Mouse (Mus musculus) monocyte, adult 5-6 weeks (primary cell): ENCODE results near the gene Igsf11. TPM values are rescaled to one million over a fixed set of nuclear protein-coding genes. Genes with fewer than 3 reads are reported as not detected.
A peak's percentile ranks its signal among the peaks of the same experiment; 100 is the strongest.

Source experiments
- ATAC-seq: fragments of 153-309, 156-312 bp; replicated peaks from 2 replicates; pipeline ENCODE4 v1.8.0; 2017; ENCODE audit warnings: mild to moderate bottlenecking; ENCODE audit not compliant: low TSS enrichment, insufficient number of reproducible peaks, severe bottlenecking, poor library complexity, low FRiP score
- total RNA-seq: library from RNA; stranded (forward); fragments of 200-1000, 200-491, 200-594 nt; gene quantifications from 3 replicates; pipeline ENCODE4 v1.2.3, GENCODE M21; 2017

Gene Igsf11
- not detected in 3 replicates for total RNA-seq

DNA sequence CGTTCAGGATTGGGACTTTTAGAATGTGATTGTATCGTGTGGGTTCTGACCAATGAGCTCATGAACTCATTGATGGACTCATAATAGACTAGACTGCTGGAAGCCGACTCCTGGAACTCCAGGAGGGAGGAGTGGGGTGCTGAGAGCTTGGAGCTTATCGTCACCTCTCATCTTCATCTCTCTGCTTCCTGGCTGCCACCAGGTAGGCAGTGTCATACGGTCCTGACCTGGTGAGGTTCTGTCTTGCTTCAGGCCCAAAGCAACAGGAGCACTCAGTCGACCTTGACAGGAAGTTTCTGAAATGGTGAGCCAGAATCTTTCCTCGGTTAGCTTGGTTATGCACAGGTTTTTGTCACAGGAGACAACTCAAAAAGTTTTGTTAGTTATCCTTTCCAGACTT, at the start of gene Igsf11:
Gene Igsf11 (plus strand): TSS at position 301 of the 400 bp plus-strand sequence.
- ATAC-seq, result no peak

DNA sequence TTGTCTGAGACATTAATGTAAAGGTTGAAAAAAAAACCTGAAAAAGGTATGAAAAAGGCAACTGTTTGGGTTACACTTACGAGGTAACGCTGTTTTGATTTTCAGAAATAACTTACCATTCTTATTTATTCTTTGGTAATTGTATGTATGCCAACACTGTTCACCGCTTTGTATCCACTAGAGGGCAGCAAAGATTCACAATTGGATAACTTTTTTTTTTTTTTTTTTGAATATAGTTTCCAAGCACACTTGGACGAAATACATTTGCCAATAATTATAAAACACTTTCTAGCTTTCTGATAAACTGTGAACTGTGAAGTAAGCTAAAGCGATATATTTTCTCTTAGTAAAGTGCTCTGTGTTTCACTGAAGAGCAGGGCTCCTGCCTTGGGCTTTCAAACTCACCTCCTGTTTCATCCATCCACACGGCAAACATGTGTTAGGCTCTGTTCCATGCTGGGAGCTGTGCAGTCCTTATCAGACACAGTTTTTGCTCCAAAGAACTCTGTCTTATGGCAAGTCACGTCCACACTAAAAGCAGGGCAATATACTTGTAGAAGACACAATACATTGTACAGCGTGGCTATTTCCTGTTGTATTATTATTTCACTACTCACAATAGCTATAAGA, 34.2 kb upstream of the Igsf11 start:
- ATAC-seq, result no peak

DNA sequence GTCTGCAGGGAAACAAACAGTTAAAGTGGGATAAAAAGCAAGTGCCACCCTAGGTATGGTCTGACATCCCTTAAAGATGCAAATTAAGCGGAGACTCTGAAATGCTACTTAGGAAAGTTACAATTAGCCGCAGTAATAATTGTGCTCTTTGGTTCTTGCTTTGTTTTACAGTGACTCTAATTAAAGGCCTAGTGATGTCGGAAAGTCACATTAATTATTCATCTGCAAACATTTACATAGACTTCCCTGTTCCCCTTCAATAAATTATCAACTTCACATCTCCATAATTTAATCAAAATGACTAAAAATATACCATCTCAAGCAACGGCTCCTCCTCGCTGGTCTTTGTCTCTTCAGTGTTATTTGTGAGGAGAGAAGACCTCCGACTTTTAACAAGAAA, 31.9 kb upstream of the Igsf11 start:
- ATAC-seq, result no peak

DNA sequence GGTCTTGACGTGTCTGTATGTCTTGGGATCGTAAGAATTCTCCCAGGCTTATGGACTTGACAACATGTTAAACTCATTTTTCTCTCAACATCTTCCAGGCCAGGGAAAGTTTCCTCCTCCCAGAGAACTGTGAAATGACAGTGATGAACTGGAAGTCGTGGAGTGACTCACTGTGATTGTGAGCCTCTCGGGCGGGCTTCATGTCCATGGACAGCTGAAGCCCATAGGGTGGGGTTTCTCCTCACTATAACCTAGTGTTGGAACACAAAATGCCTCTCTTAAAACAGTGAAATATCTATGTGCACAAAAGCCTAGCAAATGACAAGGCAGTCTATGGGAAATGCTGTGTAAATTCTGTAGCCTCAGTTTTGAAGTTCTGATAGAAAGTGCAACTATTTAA, 28.1 kb upstream of the Igsf11 start:
- no peak for ATAC-seq

DNA sequence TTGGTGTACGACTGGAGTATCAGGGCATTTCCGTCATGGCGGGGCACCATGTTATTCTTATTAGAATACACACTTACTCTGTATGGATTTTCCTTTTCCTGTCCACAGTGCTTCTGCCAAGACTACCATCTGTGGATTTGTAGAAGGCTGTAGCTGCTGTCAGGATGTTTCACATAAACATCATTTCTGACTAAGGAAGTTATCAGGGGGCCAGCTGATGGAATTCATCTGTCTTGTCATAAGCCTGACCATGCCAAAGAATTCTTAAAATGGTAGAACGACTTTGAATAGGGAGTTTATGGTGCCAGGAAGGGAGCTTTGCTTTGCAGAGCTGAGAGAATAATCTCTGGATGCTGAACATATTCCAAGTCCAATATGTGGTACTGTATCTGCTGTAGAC, 19.2 kb upstream of the Igsf11 start:
- no peak for ATAC-seq

DNA sequence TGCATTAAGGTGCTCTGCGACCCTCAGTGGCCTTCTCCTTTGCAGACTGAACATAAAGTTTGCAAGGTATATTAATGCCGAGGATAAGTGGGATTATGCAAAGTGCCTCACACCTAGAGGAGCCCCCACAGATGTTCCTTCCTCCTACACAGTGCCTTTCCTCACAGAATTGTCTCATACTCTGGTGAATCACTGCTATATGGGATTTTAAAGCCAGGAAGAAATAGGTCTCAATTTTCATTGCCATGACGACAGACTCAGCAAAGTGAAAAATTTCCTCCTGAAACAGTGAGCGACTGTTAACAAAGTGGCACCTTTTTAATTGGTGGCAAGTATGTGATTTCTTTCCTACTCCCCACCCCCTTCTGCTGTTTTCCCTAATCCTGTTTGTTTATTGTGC, 18.0 kb upstream of the Igsf11 start:
- ATAC-seq, result no peak

DNA sequence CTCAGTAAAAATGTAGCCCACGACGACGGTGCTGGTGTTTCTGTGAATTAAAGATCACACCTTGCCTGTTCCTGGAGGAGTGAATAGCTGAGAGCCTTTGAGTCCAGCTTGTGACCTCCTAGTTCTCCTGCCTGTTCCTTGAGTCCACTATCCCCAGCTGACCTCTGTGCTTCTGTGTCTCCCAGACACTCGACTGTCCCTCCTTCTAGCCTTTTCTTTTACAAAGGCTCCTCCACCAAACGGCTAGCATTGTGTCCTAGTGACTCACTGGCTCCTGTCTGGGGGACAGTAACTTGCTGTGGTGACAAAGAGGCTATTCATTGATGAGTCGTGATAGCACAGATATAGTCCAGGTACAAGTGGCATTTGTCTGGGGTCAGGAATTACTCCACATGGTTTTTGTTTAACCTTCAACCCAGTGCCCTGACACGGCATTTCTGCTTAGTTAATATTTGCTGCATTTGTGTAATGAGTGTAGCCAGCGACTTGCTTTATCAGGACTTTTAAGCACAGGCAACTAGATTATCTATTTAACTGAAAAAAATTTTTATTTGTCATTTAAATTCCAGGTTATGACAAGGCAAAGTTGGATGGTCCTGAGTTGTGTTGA, 6.5 kb downstream of the Igsf11 start:
- no peak for ATAC-seq

DNA sequence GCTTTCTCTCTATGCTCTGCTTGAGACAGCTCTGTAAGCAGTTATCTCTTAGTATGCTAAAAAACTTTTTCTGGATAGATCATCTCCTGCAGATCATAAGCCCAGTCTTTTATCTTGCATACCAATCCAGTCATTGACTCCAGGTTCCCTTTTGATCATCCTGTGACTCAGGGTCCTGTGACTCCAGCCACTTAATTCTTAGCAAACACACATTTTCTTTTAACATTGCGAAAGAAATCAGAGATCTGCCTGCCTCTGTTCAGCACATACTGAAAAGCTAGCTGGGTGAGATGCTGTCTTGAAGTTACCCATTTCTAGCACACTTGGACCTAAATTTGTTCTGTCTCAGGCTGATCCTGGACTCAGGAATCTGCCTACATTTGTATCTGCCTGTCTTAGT, 7.6 kb downstream of the Igsf11 start:
- no peak for ATAC-seq

DNA sequence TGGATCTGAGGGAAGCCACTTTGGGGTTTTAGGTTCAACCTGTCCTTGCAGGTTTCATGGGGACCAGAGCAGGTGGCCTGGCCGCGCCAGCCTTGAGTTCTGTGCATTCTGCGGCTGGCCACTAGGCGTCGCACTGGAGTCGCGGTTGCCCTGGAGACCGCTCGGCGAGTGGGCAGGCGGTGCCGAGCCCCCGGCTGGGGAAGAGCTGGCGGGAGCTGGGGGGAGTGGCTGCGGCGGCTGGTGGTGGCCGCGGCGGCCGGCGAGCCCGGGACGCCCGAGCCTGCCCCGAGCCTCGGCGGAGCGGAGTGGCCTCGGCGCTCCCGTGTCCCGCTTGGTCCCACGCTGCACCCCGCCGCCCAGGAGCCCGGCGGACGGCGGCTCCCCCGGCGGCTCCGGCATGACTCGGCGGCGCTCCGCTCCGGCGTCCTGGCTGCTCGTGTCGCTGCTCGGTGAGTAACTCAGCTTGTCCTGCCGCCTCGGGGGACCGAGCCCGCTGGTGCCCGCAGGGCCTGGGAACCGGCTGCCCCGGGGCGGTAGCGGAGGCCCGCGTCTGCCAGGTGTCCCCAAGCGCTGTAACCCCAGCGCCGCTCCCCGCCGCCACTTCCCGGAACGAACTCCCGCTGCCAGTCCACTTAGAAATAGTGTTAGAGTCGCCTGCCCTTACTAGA, 9.8 kb downstream of the Igsf11 start:
- ATAC-seq, result peak; percentile 83

DNA sequence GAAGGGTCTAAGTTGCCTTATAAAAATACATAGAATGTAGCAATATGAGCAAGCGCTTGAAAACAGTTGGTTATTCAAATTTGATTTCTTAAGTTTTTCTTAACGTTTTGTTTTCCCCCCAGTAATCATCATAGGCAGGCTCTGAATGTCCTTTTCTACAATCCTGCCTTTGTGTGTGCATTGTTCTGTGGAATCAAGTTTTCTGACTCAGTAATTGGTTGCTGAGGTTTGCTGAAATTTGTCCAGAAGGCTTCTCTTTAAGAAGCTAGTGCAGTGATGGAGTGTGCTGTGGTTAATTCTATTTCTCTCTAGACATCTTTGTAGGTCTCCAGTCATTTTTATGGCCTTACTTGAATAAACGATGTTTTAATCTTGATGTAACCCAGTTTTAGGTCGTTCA, 10.5 kb downstream of the Igsf11 start:
- ATAC-seq, result no peak

DNA sequence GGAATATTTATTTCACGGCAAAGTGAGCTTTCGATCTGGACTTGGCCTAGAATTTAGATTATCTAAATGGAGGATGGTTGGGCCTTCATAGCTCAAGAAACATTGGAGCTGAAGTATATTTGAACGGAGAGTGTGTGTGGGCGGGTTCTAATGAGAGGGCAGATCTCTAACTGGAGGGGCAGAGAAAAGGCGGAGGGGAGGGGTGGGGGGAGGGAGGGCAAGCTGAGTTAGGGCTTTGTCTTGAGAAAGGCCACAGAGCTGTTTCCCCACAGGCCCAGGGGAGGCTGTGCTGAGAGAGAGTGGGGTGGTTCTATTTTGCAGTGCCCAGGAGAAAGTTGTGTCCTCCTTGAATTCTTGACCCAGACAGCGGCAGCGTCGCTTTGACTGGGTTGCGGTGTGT, 11.7 kb downstream of the Igsf11 start:
- ATAC-seq, result no peak

DNA sequence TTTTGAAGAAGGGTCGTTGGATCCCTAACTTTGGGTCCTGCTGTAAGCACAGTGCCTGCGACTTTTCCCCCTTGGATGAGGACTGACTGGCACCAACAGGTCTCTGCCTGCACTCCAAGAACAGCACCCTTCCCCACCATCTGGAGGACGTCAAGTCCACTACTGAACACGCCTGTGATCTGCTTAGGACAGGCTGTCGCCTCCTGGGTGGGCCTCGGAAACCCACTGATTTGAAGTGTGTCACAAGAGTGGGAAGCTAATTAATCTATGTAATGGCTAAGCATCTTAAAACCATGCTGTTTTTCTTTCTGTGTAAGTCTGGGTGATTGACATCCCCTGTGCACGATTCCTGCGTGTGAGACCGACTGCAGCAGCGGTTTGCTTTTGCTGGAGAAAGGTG, 13.4 kb downstream of the Igsf11 start:
- no peak for ATAC-seq

DNA sequence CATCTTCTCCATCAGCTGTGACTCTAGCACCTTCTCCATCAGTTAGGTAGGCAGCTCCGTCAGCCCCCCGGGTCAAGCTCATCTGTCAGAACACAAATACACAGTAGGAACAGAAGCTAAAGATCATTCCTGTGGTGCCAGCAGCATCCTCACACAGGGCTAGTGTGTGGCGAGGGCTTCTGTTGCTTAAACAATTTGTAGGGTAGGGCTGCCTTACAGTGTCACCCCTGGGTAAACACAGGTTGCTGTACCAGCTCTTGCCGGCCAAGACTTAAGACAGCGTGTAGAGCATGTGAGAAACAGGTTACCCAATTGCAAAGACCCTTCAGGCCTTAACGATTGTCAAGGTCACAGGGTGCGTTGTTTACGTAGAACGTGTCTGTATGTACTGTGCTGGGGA, 15.8 kb downstream of the Igsf11 start:
- ATAC-seq, result no peak

DNA sequence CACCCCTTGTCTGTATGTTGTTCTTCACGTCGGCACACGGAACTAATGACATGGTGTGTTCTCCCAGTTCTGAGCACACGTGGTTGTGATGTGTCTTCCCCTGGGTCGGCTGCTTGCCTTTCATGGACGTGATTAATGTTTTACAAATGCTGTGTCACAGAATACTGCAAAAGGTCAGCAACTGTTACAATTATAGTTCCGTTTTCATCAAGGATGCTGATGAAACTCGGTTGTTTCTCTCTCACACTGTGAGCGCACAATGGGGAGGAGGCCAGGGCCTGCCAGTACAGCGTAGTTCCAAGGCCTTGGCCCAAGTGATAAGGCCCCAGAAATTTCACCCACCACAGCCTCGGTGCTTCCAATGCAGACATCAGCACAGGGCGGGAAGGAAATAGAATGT, 17.0 kb downstream of the Igsf11 start:
- no peak for ATAC-seq

DNA sequence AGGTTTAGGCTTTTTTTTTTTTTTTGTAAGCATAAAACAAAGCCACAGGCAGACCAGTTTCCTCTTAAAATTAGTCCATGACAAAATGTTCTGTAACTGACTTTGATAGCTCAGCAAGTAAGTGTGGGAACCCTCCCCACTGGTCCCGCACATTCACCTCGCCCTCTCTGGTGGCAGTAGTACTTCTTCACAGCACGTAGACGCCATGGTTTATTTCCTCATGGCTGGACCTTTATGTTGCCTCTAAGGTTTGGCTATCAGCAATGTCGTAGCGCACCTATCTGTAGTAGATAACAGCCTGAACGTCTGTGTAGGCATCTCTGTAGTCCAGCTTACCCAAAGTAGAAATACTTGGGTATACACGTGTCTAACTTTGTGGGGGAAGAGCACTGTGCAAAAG, 17.6 kb downstream of the Igsf11 start:
- no peak for ATAC-seq

DNA sequence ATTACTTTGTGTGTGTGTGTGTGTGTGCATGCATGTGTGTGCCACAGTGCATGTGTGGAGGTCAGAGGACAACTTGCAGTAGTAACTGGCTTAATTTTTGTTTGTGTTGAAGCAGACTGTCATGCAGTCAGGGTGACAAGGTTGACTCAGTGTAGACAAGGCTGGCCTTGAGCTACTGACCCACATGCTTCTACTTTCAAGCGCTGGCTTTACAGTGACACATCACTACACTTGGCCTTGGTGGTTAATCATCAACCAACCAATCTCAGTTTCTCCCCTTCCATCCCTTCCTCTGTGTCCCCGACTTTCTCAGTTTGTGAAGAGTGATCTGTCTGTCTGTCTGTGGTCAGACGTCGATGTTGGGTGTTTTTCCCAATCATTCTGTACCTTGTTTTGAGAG, 23.0 kb downstream of the Igsf11 start:
- no peak for ATAC-seq

DNA sequence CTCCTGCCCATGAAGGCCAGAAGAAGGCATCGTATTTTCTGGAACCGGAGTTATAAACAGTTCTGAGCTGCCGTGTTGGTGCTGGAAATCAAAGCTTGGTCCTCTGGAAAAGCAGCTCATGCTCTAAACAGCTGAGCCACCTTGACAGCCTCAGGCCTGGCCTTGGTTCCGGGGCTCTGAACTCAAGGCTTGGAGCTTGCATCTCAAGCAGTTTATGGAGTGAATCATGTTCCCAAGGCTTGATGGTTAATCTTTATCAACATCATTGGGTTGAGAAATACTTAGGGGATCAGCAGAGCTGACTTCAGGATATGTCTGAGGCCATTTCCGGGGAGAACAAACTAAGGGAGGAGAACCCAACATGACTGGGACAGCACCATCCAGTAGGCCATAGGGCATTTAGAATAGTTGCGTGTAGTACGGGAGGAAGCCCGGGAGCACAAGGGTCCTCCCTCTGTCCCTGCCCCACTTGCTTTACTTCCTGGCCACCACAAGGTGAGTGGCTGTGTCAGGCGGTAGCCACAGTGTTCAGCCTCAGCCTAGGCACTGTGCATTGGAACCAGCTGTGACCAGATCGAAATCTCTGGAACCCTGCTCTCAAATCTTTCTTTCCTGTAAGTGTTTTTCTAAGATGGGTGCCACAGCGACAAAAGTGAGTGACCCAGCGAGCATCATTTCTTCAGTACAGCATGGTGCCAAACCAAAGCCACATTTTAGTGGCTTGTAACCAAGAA, 23.7 kb downstream of the Igsf11 start:
- ATAC-seq, result no peak

DNA sequence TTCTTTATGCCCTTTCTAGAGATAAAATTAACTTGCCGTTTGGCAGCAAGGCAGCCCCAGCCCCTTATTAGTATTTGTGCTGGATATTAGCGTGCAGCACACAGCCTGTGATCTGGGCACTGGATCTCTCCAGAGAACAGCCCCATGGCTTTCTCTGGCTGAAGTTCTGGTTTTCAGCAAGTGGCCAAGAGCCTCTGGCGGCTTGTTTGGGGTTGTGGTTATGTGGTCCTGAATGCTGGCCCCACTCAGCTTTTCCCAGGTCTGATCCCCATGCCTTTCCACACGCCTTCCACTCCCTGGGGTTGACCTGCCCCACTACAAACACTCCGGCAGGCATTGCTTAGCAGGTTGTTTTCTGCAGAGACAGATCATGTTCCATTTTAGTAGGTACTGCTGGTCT, 24.4 kb downstream of the Igsf11 start:
- ATAC-seq, result no peak

DNA sequence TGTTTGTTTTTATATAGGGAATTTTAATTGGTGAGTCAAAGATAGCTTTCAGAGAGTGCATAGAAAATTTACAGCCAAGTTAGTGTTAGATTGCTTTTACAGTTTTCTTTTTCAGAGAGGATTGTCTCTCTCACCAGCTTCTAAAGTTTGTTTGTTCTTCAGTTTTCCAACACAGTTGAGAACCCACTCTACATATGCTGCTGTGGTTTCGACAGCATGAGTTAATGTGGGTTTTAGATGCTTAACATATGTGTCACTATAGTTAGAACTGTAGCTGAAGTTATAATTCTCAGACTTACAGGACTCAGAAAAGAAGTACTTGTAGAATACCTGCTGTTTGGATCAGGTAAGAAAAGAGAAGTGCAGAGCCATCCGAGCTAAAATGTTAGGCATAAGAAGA, 25.6 kb downstream of the Igsf11 start:
- ATAC-seq, result no peak

DNA sequence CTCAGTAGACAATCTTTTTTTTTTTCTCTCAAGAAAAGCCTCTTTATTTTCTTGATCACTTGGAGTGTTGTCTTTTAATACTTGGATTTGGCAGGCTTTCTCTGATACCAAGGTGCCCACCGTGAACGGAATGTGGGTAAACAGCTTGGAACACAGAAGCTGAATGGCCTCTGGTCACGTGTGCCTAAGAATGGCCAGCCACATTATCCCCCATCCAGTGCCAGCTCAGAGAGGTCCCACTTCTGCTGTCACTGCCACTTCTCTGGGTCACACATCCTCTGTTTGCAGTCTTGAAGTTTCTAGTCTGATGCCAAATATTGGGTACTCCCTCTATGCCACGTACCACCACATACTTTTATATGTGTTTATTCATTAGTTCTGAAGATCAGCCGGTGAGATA, 28.0 kb downstream of the Igsf11 start:
- ATAC-seq, result no peak
